Mouse (Mus musculus) pancreas, adult 10 weeks (tissue): ENCODE results near the gene Ndufb4. TPM values are rescaled to one million over a fixed set of nuclear protein-coding genes. Genes with fewer than 3 reads are reported as not detected.

Experiments
- polyA plus RNA-seq: library from polyadenylated mRNA; stranded (reverse); fragments of 350-450 nt; fragmentation: Illumina TruSeq; extraction: RNeasy Lipid Tissue Mini Kit (QIAGEN cat#74804); gene quantifications from one replicate; pipeline ENCODE4 v1.2.3, GENCODE M21; 2015; ENCODE audit warnings: low read depth, low replicate concordance; ENCODE audit not compliant: insufficient read depth

Gene Ndufb4
- polyA plus RNA-seq: 19.6 TPM

DNA sequence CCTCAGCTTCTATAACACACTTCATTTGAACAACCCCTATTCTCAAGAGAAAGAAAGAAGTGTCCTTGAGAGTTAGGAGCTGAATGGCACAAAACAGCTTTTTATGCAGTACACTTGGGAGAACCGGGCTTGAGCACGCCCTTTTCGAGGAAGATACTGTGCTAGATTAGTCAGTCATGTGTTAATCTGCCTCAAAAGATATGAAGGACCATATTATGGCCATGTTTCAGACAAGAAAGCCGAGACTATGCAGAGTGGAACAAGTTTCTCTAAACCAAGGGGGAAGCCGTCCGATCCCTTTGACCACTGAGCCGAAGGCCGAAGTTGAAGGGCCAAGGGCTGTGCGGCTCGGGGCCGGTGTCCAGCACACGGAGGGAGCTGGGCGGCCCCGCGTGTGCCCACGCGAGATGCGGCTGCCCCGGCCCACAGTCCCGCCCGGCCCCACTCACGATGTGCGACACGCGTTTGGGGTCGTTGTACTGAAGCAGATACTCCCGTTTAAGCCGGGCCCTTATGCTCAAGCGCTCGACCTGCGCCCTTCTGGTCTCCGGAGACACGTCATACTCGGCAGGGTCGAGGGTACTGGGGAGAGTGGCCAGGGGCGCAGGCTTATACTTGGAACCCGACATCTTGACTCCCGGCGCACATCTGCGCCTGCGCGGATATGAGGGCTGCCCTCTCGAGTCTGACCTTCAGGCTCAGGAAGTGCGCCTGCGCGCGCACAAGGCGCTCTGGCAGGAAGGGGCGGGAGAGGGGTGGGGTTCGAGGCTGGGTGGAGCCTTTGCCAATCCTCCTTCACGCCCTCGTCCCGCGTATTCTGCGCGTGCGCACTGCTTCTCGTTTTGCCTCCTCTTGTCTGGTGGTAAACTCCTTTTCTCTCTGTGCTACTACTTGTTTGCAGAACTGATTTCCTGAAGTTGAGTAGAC lies at the start of gene Ndufb4:
Ndufb4 (minus strand) TSS at position 723 of the 927 bp plus-strand sequence.

Other genes with a start within 250 kb of the Ndufb4 start
- 1.9 TPM for gene Gtf2e1, start 114.7 kb downstream of the Ndufb4 start, polyA plus RNA-seq
- gene Rabl3, start 114.6 kb downstream of the Ndufb4 start, polyA plus RNA-seq: 2.0 TPM
- gene Hgd, start 74.3 kb downstream of the Ndufb4 start, polyA plus RNA-seq: not detected
- 28.0 TPM for gene Fstl1, start 122.4 kb upstream of the Ndufb4 start, polyA plus RNA-seq
- not detected for gene Gm36028, start 206.7 kb upstream of the Ndufb4 start, polyA plus RNA-seq
- gene Lrrc58, start 213.9 kb upstream of the Ndufb4 start, polyA plus RNA-seq: 6.2 TPM